Mouse (Mus musculus) liver, adult 2 months (tissue): Measurements from ENCODE around the gene A630001G21Rik. TPM values are rescaled to one million over a fixed set of nuclear protein-coding genes. Genes with fewer than 3 reads are reported as not detected.

Experiments
- DNase-seq: peaks from one replicate; pipeline ENCODE4 v3.0.0-alpha.2; 2011; ENCODE audit warnings: low read depth, low spot score; ENCODE audit errors: extremely low read depth
- H3K27ac ChIP-seq: fragments of 200-500 bp; replicated peaks from 2 replicates; pipeline ENCODE4 v1.5.1; 2012; ENCODE audit warnings: low read depth, mild to moderate bottlenecking, control low read depth, inconsistent platforms, low read length; ENCODE audit not compliant: insufficient read depth
- H3K27me3 ChIP-seq: fragments of 200-500 bp; 2 replicates; pipeline ENCODE4 v1.6.1; 2012; ENCODE audit warnings: mild to moderate bottlenecking, moderate library complexity, low read length, inconsistent platforms; ENCODE audit not compliant: control insufficient read depth, insufficient read depth
- H3K36me3 ChIP-seq: fragments of 200-500 bp; 2 replicates; pipeline ENCODE4 v1.6.1; 2012; ENCODE audit warnings: low read length, inconsistent platforms; ENCODE audit not compliant: control insufficient read depth, insufficient read depth
- H3K4me1 ChIP-seq: fragments of 200-500 bp; 2 replicates; pipeline ENCODE4 v1.6.1; 2011; ENCODE audit warnings: low read length; ENCODE audit not compliant: control insufficient read depth, insufficient read depth
- H3K4me3 ChIP-seq: fragments of 200-500 bp; 2 replicates; pipeline ENCODE4 v1.5.1; 2011; ENCODE audit warnings: low read depth, mild to moderate bottlenecking, control low read depth, low read length, moderate library complexity; ENCODE audit not compliant: insufficient read depth
- H3K79me2 ChIP-seq: fragments of 200-500 bp; 2 replicates; pipeline ENCODE4 v1.6.1; 2012; ENCODE audit warnings: inconsistent platforms, mild to moderate bottlenecking, low read length, moderate library complexity; ENCODE audit not compliant: control insufficient read depth, insufficient read depth
- H3K9ac ChIP-seq: fragments of 200-500 bp; 2 replicates; pipeline ENCODE4 v1.6.1; 2012; ENCODE audit warnings: low read depth, mild to moderate bottlenecking, control low read depth, inconsistent platforms, low read length
- CTCF ChIP-seq: fragments of 200-500 bp; IDR thresholded peaks from 2 replicates; pipeline ENCODE4 v1.5.1; 2011; ENCODE audit warnings: low read depth, low read length, control low read depth
- POLR2A ChIP-seq: fragments of 200-500 bp; IDR thresholded peaks from 2 replicates; pipeline ENCODE4 v1.6.1; 2011; ENCODE audit warnings: low read length, control low read depth; ENCODE audit not compliant: insufficient read depth; ENCODE audit errors: extremely low read depth
- WGBS: fragments of 180-500 bp; shearing (Covaris S2); methylation state at CpG from one replicate; pipeline ENCODE4 v1.1.7; 2018; 5-methylcytosine and 5-hydroxymethylcytosine counted together
- polyA plus RNA-seq: library from polyadenylated mRNA; depleted of rRNA; stranded (reverse); fragments of >200 nt; gene quantifications from 2 replicates; pipeline ENCODE4 v1.2.3, GENCODE M21; 2012
- total RNA-seq: library from RNA; depleted of rRNA; stranded (reverse); fragments of >200 nt; gene quantifications from 2 replicates; pipeline ENCODE4 v1.2.3, GENCODE M21; 2014

The A630001G21Rik gene
- total and polyA plus RNA-seq, 2 experiments: 0.37 to 0.77 TPM

DNA sequence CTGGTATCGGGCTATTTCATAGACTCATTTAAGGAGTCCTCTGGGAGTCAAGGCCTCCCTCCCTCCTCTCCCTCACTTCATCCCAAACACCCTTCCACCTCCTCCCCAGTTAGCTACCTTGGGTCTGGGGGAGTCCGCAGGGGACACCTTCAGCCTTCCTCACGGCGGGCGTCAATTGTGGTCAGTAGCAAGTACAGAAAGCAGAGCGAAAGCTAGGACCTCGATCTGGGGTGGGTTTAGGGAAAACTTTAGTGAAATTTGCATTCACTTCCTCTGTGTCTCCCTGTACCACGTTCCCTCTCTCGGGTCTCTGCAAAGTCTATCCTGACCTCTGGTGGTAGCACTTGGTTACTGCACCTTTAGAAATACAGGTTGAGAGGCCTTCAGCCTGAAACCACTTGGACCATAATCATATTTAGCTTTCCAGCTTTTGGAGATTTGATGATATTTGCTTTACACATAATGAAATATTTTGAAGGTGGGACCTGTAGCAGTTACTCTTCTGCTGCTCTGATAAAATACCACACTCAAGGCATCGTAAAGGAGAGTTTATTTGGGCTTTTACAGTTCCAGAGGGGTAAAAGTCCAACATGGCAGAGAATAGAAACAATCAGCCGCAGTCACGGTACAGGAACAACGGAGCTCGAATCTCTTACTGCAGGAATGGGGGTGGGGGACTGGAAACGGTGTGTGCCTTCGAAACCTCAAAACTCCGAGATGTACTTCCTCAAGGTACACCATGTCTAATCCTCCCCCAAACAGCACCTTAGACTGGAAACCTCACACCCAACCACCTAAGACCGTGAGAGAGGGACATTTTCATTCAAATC lies 41.9 kb downstream of the A630001G21Rik start:
- Histone ChIP-seq H3K27me3 (no peaks in the 10 kb centered on the region), H3K36me3 (no peaks in the 10 kb centered on the region), H3K9ac (peak overlapping the region; percentile 58), H3K4me3 (peak overlapping the region; percentile 34), H3K27ac (peak overlapping the region; percentile 33; the same call in 1 of the 2 replicates), H3K4me1 (no peaks in the 10 kb centered on the region), H3K79me2 (no peaks in the 10 kb centered on the region)
- peak; percentile 54 for DNase-seq
- WGBS: 32% methylated on average over 18 of the region's 18 CpGs
- TF ChIP-seq POLR2A (no peak), CTCF (peak; percentile 67)

DNA sequence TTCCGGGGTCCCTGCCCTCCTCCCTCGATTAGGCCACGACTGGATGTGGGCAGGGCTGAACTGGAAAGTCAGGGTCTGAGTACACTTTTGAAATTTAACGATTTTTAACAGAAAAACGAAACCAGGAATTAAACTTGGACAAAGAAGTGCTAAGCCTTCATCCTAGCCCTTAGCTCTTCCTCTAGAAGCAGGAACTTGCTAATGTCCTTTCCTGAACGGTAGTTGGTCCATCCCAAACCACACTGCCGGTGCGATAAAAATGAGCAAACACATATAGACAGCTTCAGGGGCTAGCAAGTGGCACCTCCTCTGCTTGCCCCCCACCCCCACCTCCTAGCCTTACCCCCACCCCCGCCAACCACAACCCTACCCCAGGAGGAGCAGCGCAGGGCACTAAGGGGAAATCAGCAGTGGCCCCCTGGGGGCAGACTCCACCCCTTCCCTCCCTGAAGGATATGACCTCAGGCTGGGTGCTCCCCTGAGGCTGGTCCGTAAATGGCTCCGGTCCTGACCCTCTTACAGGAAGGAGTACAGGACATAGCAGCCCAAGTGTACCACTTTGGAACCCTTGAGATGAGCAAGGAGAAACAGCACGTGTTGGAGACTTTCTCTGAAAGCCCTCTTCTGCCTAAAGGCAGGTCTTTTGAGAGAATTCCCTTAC lies 42.9 kb downstream of the A630001G21Rik start:
- no peaks in the 10 kb centered on the region for H3K27me3 ChIP-seq
- no peaks in the 10 kb centered on the region for H3K4me1 ChIP-seq
- DNase-seq: peak; percentile 17
- no peak for TF ChIP-seq POLR2A
- peak overlapping the region; percentile 22; the same call in 1 of the 2 replicates for H3K27ac ChIP-seq
- peak overlapping the region; percentile 34 for H3K4me3 ChIP-seq
- WGBS: 57% methylated on average over 13 of the region's 13 CpGs
- H3K79me2 ChIP-seq: no peaks in the 10 kb centered on the region
- H3K9ac ChIP-seq: no peak overlapping the region
- no peaks in the 10 kb centered on the region for H3K36me3 ChIP-seq

DNA sequence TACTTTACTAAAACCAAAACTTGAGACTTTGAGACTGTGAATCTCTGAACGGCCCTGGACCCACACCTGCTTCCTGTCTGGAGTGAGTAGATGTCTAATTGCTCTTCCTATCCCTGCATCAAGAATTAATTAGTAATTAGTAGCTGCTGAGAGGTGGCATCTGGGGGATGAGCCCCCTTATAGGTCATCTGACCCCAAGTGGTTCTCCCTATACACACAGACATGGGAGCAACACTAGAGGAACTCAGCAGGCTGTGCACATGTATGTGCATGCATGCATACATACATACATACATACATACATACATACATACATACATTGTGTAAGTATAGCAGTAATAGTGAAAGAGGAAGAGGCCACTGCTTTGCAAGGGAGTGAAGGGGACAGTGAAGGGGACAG lies 43.9 kb downstream of the A630001G21Rik start:
- no peak overlapping the region for H3K27ac ChIP-seq
- no peaks in the 10 kb centered on the region for H3K27me3 ChIP-seq
- DNase-seq: no peak
- no peaks in the 10 kb centered on the region for H3K4me1 ChIP-seq
- H3K9ac ChIP-seq: no peak overlapping the region
- no peak for TF ChIP-seq POLR2A
- TF ChIP-seq CTCF: no peak
- 68% methylated on average over 1 of the region's 1 CpGs for WGBS
- no peaks in the 10 kb centered on the region for H3K79me2 ChIP-seq
- no peaks in the 10 kb centered on the region for H3K36me3 ChIP-seq
- H3K4me3 ChIP-seq: no peak overlapping the region

DNA sequence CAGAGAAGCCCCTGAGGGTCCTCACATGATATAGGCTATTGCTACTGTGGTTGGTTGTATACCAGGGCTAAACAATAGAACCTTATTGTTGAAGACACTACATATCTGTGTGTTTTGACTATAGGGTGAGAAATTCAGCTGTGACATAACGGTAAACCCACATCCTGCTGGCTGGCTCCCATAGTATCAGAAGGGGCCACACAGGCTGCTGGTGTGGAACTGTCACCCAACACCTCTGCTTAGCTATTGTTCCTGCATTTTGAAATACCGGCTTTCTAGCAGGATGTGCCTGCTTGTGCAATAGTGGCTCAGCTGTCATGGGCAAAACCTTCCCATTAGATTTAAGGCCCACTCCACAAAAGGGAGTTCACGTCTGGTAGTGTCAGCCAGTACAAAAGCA lies 45.9 kb downstream of the A630001G21Rik start:
- Histone ChIP-seq H3K4me1 (no peaks in the 10 kb centered on the region), H3K36me3 (no peaks in the 10 kb centered on the region), H3K9ac (no peak overlapping the region), H3K79me2 (no peaks in the 10 kb centered on the region), H3K4me3 (no peak overlapping the region), H3K27me3 (no peaks in the 10 kb centered on the region), H3K27ac (no peak overlapping the region)
- TF ChIP-seq CTCF (no peak), POLR2A (no peak)
- no peak for DNase-seq
- WGBS: 80% methylated on average over 3 of the region's 3 CpGs

DNA sequence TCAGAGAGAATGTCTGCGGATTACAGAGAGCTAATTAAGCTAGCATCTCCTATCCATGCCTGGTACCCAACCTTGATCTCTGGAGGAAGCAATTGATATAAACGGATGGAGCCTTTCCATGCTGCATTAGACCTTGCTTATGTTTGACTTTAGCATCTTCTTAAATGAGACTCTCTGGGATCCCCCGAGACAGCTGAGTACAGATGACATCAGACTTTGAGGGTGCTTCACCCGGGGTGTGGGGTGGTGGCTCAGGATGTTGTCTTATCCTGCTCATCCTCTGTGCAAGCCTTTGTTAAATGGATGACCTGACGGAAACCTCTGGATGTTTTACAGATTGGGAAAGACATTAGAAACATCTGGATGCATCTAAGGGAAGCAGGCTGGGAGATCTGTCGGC lies 48.0 kb downstream of the A630001G21Rik start:
- Histone ChIP-seq H3K4me1 (no peaks in the 10 kb centered on the region), H3K27ac (no peak overlapping the region), H3K9ac (no peak overlapping the region), H3K79me2 (no peaks in the 10 kb centered on the region), H3K4me3 (no peak overlapping the region), H3K36me3 (no peaks in the 10 kb centered on the region), H3K27me3 (no peaks in the 10 kb centered on the region)
- 74% methylated on average over 6 of the region's 6 CpGs for WGBS
- DNase-seq: no peak
- TF ChIP-seq CTCF (no peak), POLR2A (no peak)
